Mouse (Mus musculus) olfactory bulb, adult 2 months (tissue): Measurements from ENCODE around the gene Yod1. TPM values are rescaled to one million over a fixed set of nuclear protein-coding genes. Genes with fewer than 3 reads are reported as not detected.

Source experiments
- H3K27ac ChIP-seq: fragments of 200-500 bp; 2 replicates; pipeline ENCODE4 v1.5.1; 2012; ENCODE audit warnings: low read depth, low read length; ENCODE audit not compliant: insufficient read depth
- H3K4me1 ChIP-seq: fragments of 200-500 bp; 2 replicates; pipeline ENCODE4 v1.6.1; 2012; ENCODE audit warnings: low read length; ENCODE audit not compliant: control insufficient read depth, insufficient read depth
- H3K4me3 ChIP-seq: fragments of 200-500 bp; 2 replicates; pipeline ENCODE4 v1.5.1; 2012; ENCODE audit warnings: mild to moderate bottlenecking, low read depth, low read length, moderate library complexity; ENCODE audit not compliant: insufficient read depth
- CTCF ChIP-seq: fragments of 200-500 bp; IDR thresholded peaks from 2 replicates; pipeline ENCODE4 v1.5.1; 2012; ENCODE audit warnings: low read depth, mild to moderate bottlenecking, low read length, moderate library complexity; ENCODE audit not compliant: insufficient read depth
- POLR2A ChIP-seq: fragments of 200-500 bp; IDR thresholded peaks from 2 replicates; pipeline ENCODE4 v1.6.1; 2012; ENCODE audit warnings: mild to moderate bottlenecking, low read depth, low read length, moderate library complexity; ENCODE audit not compliant: insufficient read depth
- WGBS: fragments of 180-500 bp; shearing (Covaris S2); methylation state at CpG from one replicate; pipeline ENCODE4 v1.1.7; 2018; 5-methylcytosine and 5-hydroxymethylcytosine counted together
- polyA plus RNA-seq: library from polyadenylated mRNA; stranded (reverse); fragments of >200 nt; gene quantifications from 2 replicates; pipeline ENCODE4 v1.2.4, GENCODE M21; 2012; ENCODE audit warnings: low replicate concordance; ENCODE audit not compliant: missing spikeins, insufficient read depth, insufficient read length

Yod1 gene
- polyA plus RNA-seq, 1 experiment, result not detected

DNA sequence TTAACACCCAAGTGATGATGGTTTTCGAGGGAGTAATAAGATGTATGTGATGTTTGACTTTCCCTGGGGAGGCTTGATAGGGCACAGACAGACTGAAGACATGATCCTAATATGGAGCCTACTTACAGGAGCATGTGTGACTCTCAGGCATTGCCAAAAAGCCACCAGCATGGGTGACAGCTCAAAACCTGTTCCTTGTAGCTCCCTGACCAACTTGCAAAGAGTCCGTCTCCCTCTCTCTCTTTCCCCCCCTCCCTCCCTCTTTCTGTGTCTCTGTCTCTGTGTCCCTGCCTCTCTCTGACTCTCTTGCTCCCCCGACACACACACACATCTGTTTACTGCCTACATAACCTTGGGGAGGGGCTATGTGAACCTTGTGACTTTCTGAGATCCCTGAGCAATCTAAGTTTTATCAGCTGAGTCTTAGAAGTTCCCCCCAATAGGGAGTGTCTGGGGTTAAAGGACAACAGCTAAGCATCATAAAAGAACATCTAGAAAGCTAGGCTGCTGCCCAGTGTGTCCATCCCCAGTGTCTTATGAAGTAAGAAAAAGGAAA is 21.5 kb downstream of the Yod1 start:
- no peaks in the 10 kb centered on the region for H3K4me1 ChIP-seq
- H3K27ac ChIP-seq, result no peak overlapping the region
- H3K4me3 ChIP-seq, result no peak overlapping the region
- TF ChIP-seq POLR2A (no peak), CTCF (no peak)
- 94% methylated on average over 3 of the region's 3 CpGs for WGBS

DNA sequence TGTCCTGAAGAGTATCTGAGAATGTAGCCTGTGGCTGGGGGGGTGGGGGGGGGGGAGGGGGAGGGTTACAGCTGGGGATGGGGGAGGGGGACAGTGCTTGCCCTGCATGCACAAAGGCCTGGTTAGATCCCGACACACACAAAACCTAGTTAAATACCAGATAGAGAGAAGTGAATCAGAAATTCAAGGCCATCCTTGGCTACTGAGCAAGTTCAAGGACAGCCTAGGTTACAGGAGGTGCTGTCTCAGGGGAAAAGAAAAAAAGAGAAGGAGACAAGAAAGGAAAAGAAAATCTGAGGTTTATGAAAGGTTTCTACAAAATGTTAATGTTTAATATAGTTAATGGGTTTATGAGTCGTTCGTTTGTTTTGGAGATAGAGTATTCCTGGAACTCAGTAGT is 22.5 kb downstream of the Yod1 start:
- no peak overlapping the region for H3K4me3 ChIP-seq
- TF ChIP-seq CTCF (no peak), POLR2A (no peak)
- H3K27ac ChIP-seq, result no peak overlapping the region
- WGBS, result 83% methylated on average over 3 of the region's 3 CpGs
- H3K4me1 ChIP-seq, result no peaks in the 10 kb centered on the region

DNA sequence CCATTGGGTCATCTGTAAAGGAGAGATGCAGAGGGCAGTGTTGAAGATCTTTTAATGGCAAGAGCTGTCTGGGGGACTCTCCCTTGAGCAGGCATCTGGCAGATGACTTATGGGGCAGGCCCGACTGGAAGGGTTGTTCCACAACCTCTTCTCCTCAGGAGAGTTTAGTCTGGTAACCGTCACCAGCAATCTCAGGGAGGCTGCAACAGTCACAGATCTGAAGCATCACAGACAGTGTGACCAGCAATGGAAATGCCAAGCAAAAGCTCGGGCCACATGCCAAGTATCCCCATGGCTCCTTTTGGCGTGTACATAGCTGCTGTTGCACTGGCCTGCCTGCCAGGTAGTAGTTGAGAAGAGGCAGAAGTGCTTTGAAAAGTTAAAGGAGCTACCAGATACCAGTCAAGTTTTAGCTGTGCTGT is 23.1 kb downstream of the Yod1 start:
- 73% methylated on average over 4 of the region's 4 CpGs for whole genome bisulfite sequencing
- TF ChIP-seq POLR2A (no peak), CTCF (no peak)

DNA sequence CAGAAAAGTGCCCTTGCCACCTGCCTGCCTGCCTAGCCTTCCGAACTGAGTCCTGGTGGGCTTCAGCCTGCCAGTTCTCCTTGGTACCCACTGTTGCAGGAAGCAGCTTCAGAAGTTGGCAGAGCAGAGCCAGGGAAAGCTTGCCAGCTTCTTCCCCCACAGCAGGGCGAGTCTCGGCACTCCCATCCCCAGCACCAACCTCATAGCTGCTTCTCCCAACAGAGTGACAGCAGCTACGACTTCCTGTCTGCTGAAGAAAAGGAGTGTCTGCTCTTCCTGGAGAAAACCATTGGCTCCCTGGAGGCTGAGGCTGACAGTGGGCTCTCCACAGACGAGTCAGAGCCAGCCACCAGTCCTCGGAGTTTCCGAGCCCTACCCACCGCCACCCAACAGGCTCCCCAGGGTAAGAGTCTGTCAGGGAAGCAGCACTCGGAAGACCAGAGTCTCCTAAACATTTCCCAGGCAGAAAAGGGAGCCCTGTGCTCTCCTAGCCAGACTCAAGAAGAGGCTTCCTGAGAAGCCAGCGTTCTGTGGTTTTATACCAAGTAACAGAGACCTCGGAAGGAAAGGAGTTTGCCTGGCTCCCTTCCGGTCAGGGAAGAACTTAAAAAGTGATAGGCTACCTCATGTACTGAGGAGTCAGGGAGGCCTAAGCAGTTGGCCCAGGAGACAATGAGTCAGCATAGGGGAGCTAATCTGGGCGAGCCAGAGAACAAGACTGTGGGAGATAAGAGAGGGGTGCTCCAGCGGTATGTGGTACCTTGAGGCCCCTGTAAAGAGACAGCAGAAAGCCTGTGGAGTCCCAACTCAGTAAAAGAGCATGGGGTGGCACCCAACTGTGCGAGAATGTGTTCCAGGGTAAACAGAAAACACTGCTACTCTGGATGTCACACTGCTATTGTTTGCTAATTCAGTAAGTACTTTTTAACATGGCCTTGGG is 23.9 kb downstream of the Yod1 start:
- Histone ChIP-seq H3K4me3 (no peak overlapping the region), H3K4me1 (no peaks in the 10 kb centered on the region), H3K27ac (no peak overlapping the region)
- WGBS, result 51% methylated on average over 15 of the region's 15 CpGs
- TF ChIP-seq CTCF (no peak), POLR2A (no peak)

More for the DNA sequence above, 23.1 kb downstream of the Yod1 start:
- H3K4me1 ChIP-seq, result no peaks in the 10 kb centered on the region
- H3K4me3 ChIP-seq, result no peak overlapping the region
- H3K27ac ChIP-seq, result no peak overlapping the region

DNA sequence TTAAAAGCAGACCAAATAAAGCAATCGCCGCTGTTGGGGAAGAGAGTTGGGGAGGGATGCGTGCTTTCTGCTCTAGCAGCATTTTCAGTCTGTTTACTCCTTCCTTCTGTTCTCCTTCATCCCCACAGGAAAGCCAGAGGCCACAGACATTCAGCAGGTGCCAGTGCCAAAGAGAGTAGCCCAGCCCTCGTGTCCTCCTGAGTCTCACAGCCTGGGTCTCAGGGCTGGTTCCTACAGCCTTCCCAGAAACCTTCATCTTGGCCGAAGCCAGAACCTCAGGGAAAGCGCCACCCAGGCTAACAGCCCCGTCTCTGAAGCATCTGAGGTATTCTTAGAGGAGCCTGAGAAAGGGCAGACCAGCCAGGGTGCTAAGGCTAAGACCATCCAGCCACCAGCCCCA is 25.1 kb downstream of the Yod1 start:
- 96% methylated on average over 7 of the region's 7 CpGs for WGBS
- H3K4me3 ChIP-seq, result no peak overlapping the region
- no peaks in the 10 kb centered on the region for H3K4me1 ChIP-seq
- TF ChIP-seq POLR2A, result no peak
- TF ChIP-seq CTCF, result no peak
- H3K27ac ChIP-seq, result no peak overlapping the region

DNA sequence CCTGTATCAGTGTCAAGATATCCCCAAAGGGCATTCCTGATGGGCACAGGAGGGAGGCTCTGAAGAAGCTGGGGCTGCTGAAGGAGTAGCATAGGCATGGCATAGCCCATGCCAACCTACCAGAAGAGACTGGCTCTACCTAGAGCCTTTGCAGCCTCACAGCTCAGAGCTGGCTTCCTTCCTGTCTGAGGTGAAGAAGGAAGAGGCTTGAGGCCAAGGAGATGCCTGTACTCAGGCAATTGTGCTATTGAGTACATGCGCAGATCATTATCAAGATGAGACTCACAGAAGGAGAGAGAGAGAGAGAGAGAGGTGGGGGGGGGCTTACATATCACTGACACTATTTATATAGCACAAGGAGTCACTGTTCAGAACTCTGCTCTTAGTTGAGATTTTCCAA is 26.6 kb downstream of the Yod1 start:
- Histone ChIP-seq H3K4me3 (no peak overlapping the region), H3K27ac (no peak overlapping the region), H3K4me1 (no peaks in the 10 kb centered on the region)
- WGBS, result 100% methylated on average over 1 of the region's 1 CpGs
- TF ChIP-seq POLR2A (no peak), CTCF (no peak)

DNA sequence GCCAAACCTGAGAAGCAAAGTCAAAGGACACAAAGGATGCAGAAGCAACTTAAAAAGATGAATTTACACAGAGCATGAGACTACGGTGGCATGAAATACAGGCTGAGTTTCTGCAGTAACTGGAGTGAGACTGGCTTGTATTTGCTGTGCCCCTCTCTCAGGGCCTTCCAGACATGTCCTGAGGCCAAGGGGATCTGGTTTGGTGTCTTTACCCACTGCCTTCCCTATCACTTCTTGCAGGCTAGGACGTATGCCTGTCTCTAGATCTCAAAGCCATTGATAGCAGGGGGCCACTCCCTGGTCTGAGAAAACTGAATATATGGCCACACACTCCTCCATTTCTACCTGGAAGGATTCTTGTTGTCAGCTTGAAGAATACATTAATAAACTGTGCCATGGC is 27.1 kb downstream of the Yod1 start:
- H3K4me3 ChIP-seq, result no peak overlapping the region
- H3K27ac ChIP-seq, result no peak overlapping the region
- TF ChIP-seq POLR2A (no peak), CTCF (no peak)
- no peaks in the 10 kb centered on the region for H3K4me1 ChIP-seq
- 81% methylated on average over 2 of the region's 2 CpGs for WGBS

DNA sequence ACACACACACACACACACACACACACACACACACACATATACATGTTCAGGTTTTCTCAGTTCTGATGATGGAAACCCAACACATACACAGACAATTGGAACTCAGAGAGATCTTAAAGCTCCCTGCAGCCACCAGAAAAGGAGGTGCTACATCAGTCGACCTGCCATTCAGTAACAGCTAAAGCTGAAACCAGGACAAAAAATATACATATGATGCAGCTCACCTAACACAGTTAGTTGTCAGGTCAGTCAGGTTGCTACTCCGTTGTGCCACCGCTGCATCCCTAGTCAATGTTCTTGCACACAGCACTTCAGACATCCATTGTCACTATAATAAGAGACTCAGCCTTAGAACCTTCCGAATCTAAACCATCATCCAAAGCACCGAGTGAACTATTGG is 27.8 kb downstream of the Yod1 start:
- Histone ChIP-seq H3K27ac (no peak overlapping the region), H3K4me1 (no peaks in the 10 kb centered on the region), H3K4me3 (no peak overlapping the region)
- TF ChIP-seq POLR2A (no peak), CTCF (no peak)
- WGBS, result 86% methylated on average over 5 of the region's 5 CpGs

DNA sequence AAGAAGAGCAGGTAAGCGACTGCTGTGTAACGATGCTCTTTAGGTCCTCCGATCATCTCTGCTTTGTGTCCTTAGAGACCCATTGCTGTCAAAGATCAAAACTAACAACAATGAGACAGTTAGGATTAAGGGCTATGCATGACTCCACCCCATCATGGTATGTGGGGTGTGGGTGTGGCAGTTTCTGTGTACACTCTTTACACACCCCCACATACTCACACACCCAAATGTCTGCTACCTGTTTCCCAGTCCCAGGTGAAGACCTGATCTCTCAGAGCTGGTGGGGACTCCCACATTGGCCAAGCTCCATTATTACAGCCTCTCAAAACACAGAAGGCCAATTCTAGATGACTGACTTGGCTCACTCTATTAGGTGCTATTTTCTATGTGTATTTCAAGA is 28.5 kb downstream of the Yod1 start:
- Histone ChIP-seq H3K4me3 (no peak overlapping the region), H3K27ac (no peak overlapping the region), H3K4me1 (no peaks in the 10 kb centered on the region)
- no peak for TF ChIP-seq CTCF
- TF ChIP-seq POLR2A, result no peak
- 97% methylated on average over 3 of the region's 3 CpGs for WGBS
